Mouse (Mus musculus) megakaryocyte, embryonic 14.5 days (primary cell): ENCODE measurements around the gene Cdrt4.

Experiments used
- FLI1 ChIP-seq: IDR thresholded peaks from 2 replicates; pipeline ENCODE4 v1.6.1; 2012; ENCODE audit warnings: low read length, inconsistent platforms, mixed read lengths
- GATA1 ChIP-seq: IDR thresholded peaks from 3 replicates; pipeline ENCODE4 v1.6.1; 2012; ENCODE audit warnings: mixed read lengths, low read length, inconsistent platforms, borderline replicate concordance

GRCm38 (mm10) chr11:62995755-62996521 is 44.9 kb downstream of the Cdrt4 start:
- TF ChIP-seq GATA1 (no peak), FLI1 (no peak)
